In the genomic region with DNA sequence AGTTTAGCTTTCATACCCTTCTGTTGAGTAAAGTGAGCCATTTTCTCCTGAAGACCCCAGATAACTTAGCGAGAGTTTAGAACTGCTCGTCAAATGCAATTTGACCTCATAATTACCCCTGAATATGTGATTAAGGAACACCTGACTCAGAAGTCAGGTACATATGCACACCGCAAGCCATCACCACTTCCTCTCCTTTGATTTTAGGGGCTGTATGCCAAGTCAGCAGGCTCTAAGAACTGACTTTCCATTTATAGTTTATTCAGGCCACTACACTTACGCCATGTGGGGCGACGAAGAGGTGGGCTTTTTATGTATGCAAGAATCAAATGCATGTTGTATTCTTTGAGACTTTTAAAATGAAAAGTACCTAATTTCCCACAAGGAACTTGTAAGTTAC, we compare ENCODE assay signal across 18 mouse cellular contexts.
DNase-seq lines count a peak whose midpoint lies in the region; ATAC-seq lines count a peak whose summit lies in the region.
"Had no signal": no experiment of that assay in that cellular context is flagged by ENCODE, and none has a peak within 500 bp of the region (broad histone marks: within the 10 kb centered on the region; RNA-seq: fewer than 3 reads in every experiment).

No protein-coding gene starts in this region.

- H3K27me3 ChIP-seq in heart, embryonic 11.5 days (ENCODE audit: control insufficient read depth, insufficient read depth, low read length) = no peaks in the 10 kb centered on the region
- H3K27me3 ChIP-seq: embryonic facial prominence, embryonic 13.5 days; limb, embryonic 15.5 days had no signal

- no peaks in the 10 kb centered on the region for H3K9me3 ChIP-seq in heart, embryonic 11.5 days (replicated peaks; ENCODE audit: control insufficient read depth, low read length)
- H3K9me3 ChIP-seq: embryonic facial prominence, embryonic 13.5 days; forebrain, embryonic 10.5 days; limb, embryonic 15.5 days had no signal

- peak overlapping the region; percentile 38 for H3K27ac ChIP-seq in heart, embryonic 11.5 days (ENCODE audit: low read depth, low read length)
- H3K27ac ChIP-seq: embryonic facial prominence, embryonic 13.5 days; forebrain, embryonic 10.5 days; limb, embryonic 15.5 days had no signal

- peaks cover 7% of the 10 kb centered on the region for H3K4me1 ChIP-seq in heart, embryonic 11.5 days (ENCODE audit: control insufficient read depth, insufficient read depth, low read length)
- H3K4me1 ChIP-seq: embryonic facial prominence, embryonic 13.5 days; forebrain, embryonic 10.5 days; limb, embryonic 15.5 days had no signal

- no peak overlapping the region; the same call in 1 of the 2 replicates for H3K4me2 ChIP-seq in heart, embryonic 11.5 days
- H3K4me2 ChIP-seq: embryonic facial prominence, embryonic 13.5 days; limb, embryonic 15.5 days; midbrain, embryonic 11.5 days had no signal

- H3K4me3 ChIP-seq in heart, embryonic 11.5 days (ENCODE audit: low read depth, low read length) = no peak overlapping the region
- H3K4me3 ChIP-seq: embryonic facial prominence, embryonic 13.5 days; forebrain, embryonic 10.5 days; limb, embryonic 15.5 days; myocyte had no signal

- ATAC-seq in heart, embryonic 11.5 days (replicated peaks; ENCODE audit: insufficient number of reproducible peaks, low FRiP score, low TSS enrichment) = no peak
- peak; percentile 64 to 86 for ATAC-seq in hematopoietic stem cell, adult 5-6 weeks (replicated peaks in 1 of 2; ENCODE audit: insufficient read depth in 1 of 2, low FRiP score in 2 of 2, low TSS enrichment in 1 of 2, low read depth in 1 of 2, poor library complexity in 2 of 2, severe bottlenecking in 2 of 2)
- ATAC-seq: hindbrain, embryonic 16.5 days had no signal

- DNase-seq in 416B (ENCODE audit: low read depth) = peak; percentile 25
- DNase-seq in CD4-positive, CD25-positive, alpha-beta regulatory T cell, adult 2 months (ENCODE audit: low read depth, low spot score) = peak; percentile 12
- DNase-seq in ovary, postnatal 10 days (ENCODE audit: low spot score) = no peak
- DNase-seq in layer of hippocampus, adult 18-20 months (ENCODE audit: low spot score in 2 of 2) = no peak
- no peak for DNase-seq in kidney, postnatal 25 days
- DNase-seq: cerebellum, adult 11 months; kidney, adult 8-10 months; lung, adult 18-20 months; lung, postnatal 36 days; right cerebral cortex, adult 18-20 months had no signal

- 44% methylated on average over 6 of the region's 6 CpGs for WGBS in heart, embryonic 11.5 days (ENCODE audit: insufficient replicate concordance)

- no peak overlapping the region for H3K9ac ChIP-seq in heart, embryonic 11.5 days (ENCODE audit: low read depth, low read length)
- H3K9ac ChIP-seq: embryonic facial prominence, embryonic 13.5 days; limb, embryonic 15.5 days had no signal

- H3K36me3 ChIP-seq in heart, embryonic 11.5 days (ENCODE audit: control insufficient read depth, insufficient read depth, low read length) = no peaks in the 10 kb centered on the region
- H3K36me3 ChIP-seq: embryonic facial prominence, embryonic 13.5 days; forebrain, embryonic 10.5 days; limb, embryonic 15.5 days had no signal

Comparison
In these comparisons a context has a peak if more than half of its experiments do, and no peak if none do; other contexts are left out.
1. DNase-seq: peak in 416B (single experiment) and CD4-positive, CD25-positive, alpha-beta regulatory T cell, adult 2 months (single experiment); none in ovary, postnatal 10 days (single experiment), layer of hippocampus, adult 18-20 months (0 of 2) and kidney, postnatal 25 days (0 of 2).